Comparison of ENCODE assay signal across 26 mouse cellular contexts in the genomic region with DNA sequence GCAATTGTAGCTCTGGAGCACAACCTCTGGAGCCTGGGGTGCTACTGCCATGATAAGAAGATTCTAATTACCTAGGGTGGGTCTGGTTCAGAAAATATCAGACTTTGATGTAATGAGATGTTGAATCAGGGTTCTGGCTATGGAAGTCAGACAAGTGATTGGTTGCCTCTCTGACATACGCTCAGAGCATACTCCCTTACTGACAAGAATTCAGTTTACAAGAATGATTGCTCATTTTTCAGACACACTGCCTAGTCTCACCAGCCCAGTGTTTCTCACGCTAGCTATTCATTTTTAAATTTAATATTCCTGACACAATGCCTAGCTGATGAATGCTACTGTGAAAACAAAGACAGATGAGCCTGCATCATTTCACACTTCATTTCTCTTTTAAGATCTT.
DNase-seq lines count a peak whose midpoint lies in the region; ATAC-seq lines count a peak whose summit lies in the region.
"Had no signal": no experiment of that assay in that cellular context is flagged by ENCODE, and none has a peak within 500 bp of the region (broad histone marks: within the 10 kb centered on the region; RNA-seq: fewer than 3 reads in every experiment).

No protein-coding gene starts in this region.

- no peaks in the 10 kb centered on the region for H3K9me3 ChIP-seq in hindbrain, embryonic 12.5 days (replicated peaks)
- H3K9me3 ChIP-seq in hindbrain, embryonic 11.5 days (ENCODE audit: control insufficient read depth, low read length) = no peaks in the 10 kb centered on the region
- no peaks in the 10 kb centered on the region for H3K9me3 ChIP-seq in hindbrain, embryonic 16.5 days (ENCODE audit: control insufficient read depth, low read length)
- H3K9me3 ChIP-seq in hindbrain, embryonic 13.5 days = no peaks in the 10 kb centered on the region
- H3K9me3 ChIP-seq: embryonic facial prominence, embryonic 13.5 days; embryonic facial prominence, embryonic 15.5 days; forebrain, embryonic 12.5 days; G1E had no signal

- H3K27me3 ChIP-seq in hindbrain, embryonic 12.5 days = no peaks in the 10 kb centered on the region
- H3K27me3 ChIP-seq in hindbrain, embryonic 11.5 days (ENCODE audit: control insufficient read depth, insufficient read depth, low read length) = no peaks in the 10 kb centered on the region
- no peaks in the 10 kb centered on the region for H3K27me3 ChIP-seq in hindbrain, embryonic 16.5 days (replicated peaks; ENCODE audit: control insufficient read depth, insufficient read depth, low read length)
- no peaks in the 10 kb centered on the region for H3K27me3 ChIP-seq in hindbrain, embryonic 13.5 days
- H3K27me3 ChIP-seq: CH12.LX; embryonic facial prominence, embryonic 13.5 days; embryonic facial prominence, embryonic 15.5 days; forebrain, embryonic 12.5 days had no signal

- no peaks in the 10 kb centered on the region for H3K36me3 ChIP-seq in hindbrain, embryonic 12.5 days
- no peaks in the 10 kb centered on the region for H3K36me3 ChIP-seq in hindbrain, embryonic 11.5 days (ENCODE audit: control insufficient read depth, insufficient read depth, low read length)
- no peaks in the 10 kb centered on the region for H3K36me3 ChIP-seq in hindbrain, embryonic 16.5 days (ENCODE audit: control insufficient read depth, insufficient read depth, low read length)
- no peaks in the 10 kb centered on the region for H3K36me3 ChIP-seq in hindbrain, embryonic 13.5 days
- H3K36me3 ChIP-seq: embryonic facial prominence, embryonic 13.5 days; embryonic facial prominence, embryonic 15.5 days; forebrain, embryonic 10.5 days; forebrain, embryonic 12.5 days; G1E had no signal

- no peak overlapping the region for H3K9ac ChIP-seq in hindbrain, embryonic 12.5 days
- no peak overlapping the region for H3K9ac ChIP-seq in hindbrain, embryonic 11.5 days (ENCODE audit: low read depth, low read length)
- H3K9ac ChIP-seq in hindbrain, embryonic 16.5 days (ENCODE audit: low read depth, low read length) = no peak overlapping the region
- no peak overlapping the region for H3K9ac ChIP-seq in hindbrain, embryonic 13.5 days
- H3K9ac ChIP-seq: embryonic facial prominence, embryonic 13.5 days; embryonic facial prominence, embryonic 15.5 days; forebrain, embryonic 12.5 days had no signal

- no peak overlapping the region for H3K4me3 ChIP-seq in hindbrain, embryonic 12.5 days
- H3K4me3 ChIP-seq in hindbrain, embryonic 11.5 days (ENCODE audit: low read depth, low read length) = no peak overlapping the region
- H3K4me3 ChIP-seq in hindbrain, embryonic 16.5 days (ENCODE audit: low read length) = no peak overlapping the region
- H3K4me3 ChIP-seq in hindbrain, embryonic 13.5 days = no peak overlapping the region
- H3K4me3 ChIP-seq: embryonic facial prominence, embryonic 13.5 days; embryonic facial prominence, embryonic 15.5 days; erythroblast, embryonic 14.5 days; forebrain, embryonic 10.5 days; forebrain, embryonic 12.5 days had no signal

- no peaks in the 10 kb centered on the region for H3K4me1 ChIP-seq in hindbrain, embryonic 12.5 days
- H3K4me1 ChIP-seq in hindbrain, embryonic 11.5 days (replicated peaks; ENCODE audit: control insufficient read depth, insufficient read depth, low read length) = no peaks in the 10 kb centered on the region
- no peaks in the 10 kb centered on the region for H3K4me1 ChIP-seq in hindbrain, embryonic 16.5 days (ENCODE audit: control insufficient read depth, insufficient read depth, low read depth, low read length)
- no peaks in the 10 kb centered on the region for H3K4me1 ChIP-seq in hindbrain, embryonic 13.5 days (replicated peaks)
- H3K4me1 ChIP-seq: embryonic facial prominence, embryonic 13.5 days; embryonic facial prominence, embryonic 15.5 days; forebrain, embryonic 10.5 days; forebrain, embryonic 12.5 days had no signal

- 63% methylated on average over 2 of the region's 2 CpGs for WGBS in hindbrain, embryonic 12.5 days
- 77% methylated on average over 2 of the region's 2 CpGs for WGBS in hindbrain, embryonic 11.5 days
- 52% methylated on average over 2 of the region's 2 CpGs for WGBS in hindbrain, embryonic 16.5 days
- 64% methylated on average over 2 of the region's 2 CpGs for WGBS in hindbrain, embryonic 13.5 days

- H3K27ac ChIP-seq in hindbrain, embryonic 12.5 days = no peak overlapping the region
- H3K27ac ChIP-seq in hindbrain, embryonic 11.5 days (ENCODE audit: low read depth, low read length) = no peak overlapping the region
- no peak overlapping the region for H3K27ac ChIP-seq in hindbrain, embryonic 16.5 days (ENCODE audit: low read depth, low read length)
- no peak overlapping the region for H3K27ac ChIP-seq in hindbrain, embryonic 13.5 days
- H3K27ac ChIP-seq: embryonic facial prominence, embryonic 13.5 days; embryonic facial prominence, embryonic 15.5 days; forebrain, embryonic 10.5 days; forebrain, embryonic 12.5 days had no signal

- ATAC-seq in hindbrain, embryonic 12.5 days (ENCODE audit: low FRiP score) = peak; percentile 52; the same call in 1 of the 2 replicates
- ATAC-seq in hindbrain, embryonic 11.5 days (ENCODE audit: low FRiP score) = no peak
- ATAC-seq in hindbrain, embryonic 16.5 days = peak; percentile 40; the same call in 1 of the 2 replicates
- ATAC-seq in hindbrain, embryonic 13.5 days (ENCODE audit: low FRiP score) = no peak
- ATAC-seq: CD4-positive, CD25-positive, alpha-beta regulatory T cell, adult 4 months; forebrain, embryonic 14.5 days; forebrain, embryonic 16.5 days had no signal

- no peak overlapping the region for H3K4me2 ChIP-seq in hindbrain, embryonic 12.5 days (replicated peaks)
- H3K4me2 ChIP-seq in hindbrain, embryonic 11.5 days (replicated peaks; ENCODE audit: low read depth, low read length) = no peak overlapping the region
- no peak overlapping the region for H3K4me2 ChIP-seq in hindbrain, embryonic 16.5 days (ENCODE audit: low read length)
- H3K4me2 ChIP-seq in hindbrain, embryonic 13.5 days = no peak overlapping the region
- H3K4me2 ChIP-seq: embryonic facial prominence, embryonic 13.5 days; embryonic facial prominence, embryonic 15.5 days; forebrain, embryonic 12.5 days had no signal

- no peak for DNase-seq in hindbrain, embryonic 11.5 days (ENCODE audit: low spot score)
- peak; percentile 14 for DNase-seq in Muller cell, postnatal 12 days (ENCODE audit: inconsistent ontology term)
- DNase-seq: adrenal gland, adult 2 months; adrenal gland, postnatal 10 days; adrenal gland, postnatal 25 days; B cell, adult 2 months; cerebellum, adult 11 months; cerebellum, adult 18-20 months; cerebellum, adult 8-10 months; cerebellum, adult 9-11 months; cerebellum, postnatal 14 days; cerebellum, postnatal 36 days; embryo, embryonic 11 days had no signal

Comparison
In these comparisons a context has a peak if more than half of its experiments do, and no peak if none do; other contexts are left out.
1. ATAC-seq: peak in hindbrain, embryonic 12.5 days (single experiment) and hindbrain, embryonic 16.5 days (single experiment); none in hindbrain, embryonic 11.5 days (single experiment) and hindbrain, embryonic 13.5 days (single experiment).